Mouse (Mus musculus) heart, adult 2 months (tissue): ENCODE data around the gene Crtc2.
"Not testable (repeated sequence)": the region's sequence is repeated elsewhere in the genome, so short reads cannot be mapped to it uniquely, and the experiment has no call there.

Source experiments
- CTCF ChIP-seq: fragments of 200-600 bp; IDR thresholded peaks from 2 replicates; pipeline ENCODE4 v1.8.1; 2022; ENCODE audit warnings: antibody characterized with exemption, mild to moderate bottlenecking, moderate library complexity
- EP300 ChIP-seq: fragments of 200-500 bp; IDR thresholded peaks from 2 replicates; pipeline ENCODE4 v1.6.1; 2011; ENCODE audit warnings: low read depth, low read length, control low read depth; ENCODE audit not compliant: insufficient read depth
- POLR2A ChIP-seq: fragments of 200-500 bp; IDR thresholded peaks from 2 replicates; pipeline ENCODE4 v1.6.1; 2011; ENCODE audit warnings: mild to moderate bottlenecking, low read depth, low read length, control low read depth; ENCODE audit not compliant: insufficient read depth

DNA sequence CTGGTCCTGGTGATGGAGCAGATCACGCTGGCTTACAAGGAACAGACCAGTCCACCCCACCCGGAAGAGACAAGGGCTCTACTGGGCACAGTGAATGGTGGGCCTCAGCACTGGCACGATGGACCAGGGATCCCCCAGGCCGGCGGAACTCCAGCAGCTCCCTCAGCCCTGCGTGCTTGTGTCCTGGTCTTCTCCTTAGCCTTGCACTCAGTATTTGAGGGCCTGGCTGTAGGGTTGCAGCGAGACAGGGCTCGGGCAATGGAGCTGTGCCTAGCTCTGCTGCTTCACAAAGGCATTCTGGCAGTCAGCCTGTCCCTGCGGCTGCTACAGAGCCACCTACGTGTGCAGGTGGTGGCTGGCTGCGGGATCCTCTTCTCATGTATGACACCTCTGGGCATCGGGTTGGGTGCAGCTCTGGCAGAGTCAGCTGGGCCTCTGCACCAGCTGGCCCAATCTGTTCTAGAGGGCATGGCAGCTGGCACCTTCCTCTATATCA is 2.2 kb upstream of the Crtc2 start:
- TF ChIP-seq EP300, POLR2A, CTCF: not testable (repeated sequence)
